Mouse (Mus musculus) testis, postnatal 14 days (tissue): ENCODE measurements around the gene Cela1.

ENCODE experiments used
- DNase-seq: peaks from one replicate; pipeline ENCODE4 v3.0.0; 2021; ENCODE audit warnings: low spot score

Cela1 gene

DNA sequence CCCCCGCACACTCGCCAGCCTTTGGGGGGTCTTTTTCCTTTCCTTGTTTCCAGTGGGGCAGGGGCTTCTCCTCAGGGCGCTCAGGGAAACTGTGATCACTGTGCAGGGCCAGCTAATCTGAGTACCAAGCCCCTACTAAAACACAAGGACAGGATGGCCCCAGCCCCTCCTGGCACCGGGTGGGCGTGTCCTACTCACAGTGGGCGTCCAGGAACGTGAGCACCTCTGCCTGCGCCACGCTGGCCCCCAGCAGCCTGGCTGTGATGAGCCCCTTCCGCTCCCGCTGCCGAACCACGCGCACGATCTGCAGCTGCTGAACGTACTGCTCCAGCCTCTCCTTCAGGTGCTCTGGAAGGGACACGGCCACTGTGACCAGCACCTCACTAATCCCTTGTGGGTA is 16.2 kb upstream of the Cela1 start:
- no peak for DNase-seq

- no peak for DNase-seq
Observed at GRCm38 (mm10) chr15:100701856-100702255, 14.1 kb upstream of the Cela1 start.

- no peak for DNase-seq
Observed at GRCm38 (mm10) chr15:100701108-100701507, 13.4 kb upstream of the Cela1 start.

GRCm38 (mm10) chr15:100700424-100700823 is 12.7 kb upstream of the Cela1 start:
- no peak for DNase-seq

DNA sequence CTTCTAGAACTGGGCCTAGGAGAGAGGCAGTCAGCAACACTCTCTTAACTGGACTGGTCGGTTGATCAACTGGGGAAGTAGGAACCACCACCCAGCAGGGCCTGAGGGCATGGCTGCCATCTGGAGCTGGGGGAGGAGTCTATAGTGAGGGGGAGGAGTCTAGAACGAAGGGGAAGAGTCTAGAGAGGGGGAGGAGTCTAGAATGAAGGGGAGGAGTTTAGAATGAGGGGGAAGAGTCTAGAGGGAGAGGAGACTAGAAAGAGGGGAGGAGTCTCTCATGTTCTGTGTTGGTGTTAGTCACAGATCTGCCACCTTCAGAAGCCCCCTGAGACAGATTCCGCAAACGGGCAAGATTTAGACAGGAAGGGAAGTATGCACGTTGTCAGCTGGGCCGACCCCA is 11.7 kb upstream of the Cela1 start:
- no peak for DNase-seq

GRCm38 (mm10) chr15:100698078-100698477 is 10.4 kb upstream of the Cela1 start:
- no peak for DNase-seq

DNA sequence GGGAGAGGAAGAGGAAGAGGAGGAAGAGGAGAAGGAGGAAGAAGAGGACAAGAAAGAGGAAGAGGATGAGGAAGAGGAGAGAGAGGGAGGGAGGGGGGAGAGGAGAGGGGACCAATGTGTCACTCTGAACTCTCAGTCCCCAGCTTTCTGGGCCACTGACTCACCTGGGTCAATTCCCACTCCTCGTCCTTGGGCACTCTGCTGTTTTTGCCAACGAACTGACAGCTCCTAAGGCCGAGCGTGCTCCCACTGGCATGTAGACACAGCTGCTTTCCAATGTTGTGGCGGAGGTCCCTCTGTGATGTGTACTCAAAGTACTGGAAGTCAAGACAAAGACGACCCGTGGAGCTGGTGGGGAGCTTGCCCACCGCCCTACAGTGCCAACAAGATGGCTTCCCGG is 6.7 kb upstream of the Cela1 start:
- DNase-seq, result no peak

GRCm38 (mm10) chr15:100691990-100692389 is 4.3 kb upstream of the Cela1 start:
- DNase-seq, result no peak

GRCm38 (mm10) chr15:100686989-100687388 is 732 bp downstream of the Cela1 start:
- no peak for DNase-seq

DNA sequence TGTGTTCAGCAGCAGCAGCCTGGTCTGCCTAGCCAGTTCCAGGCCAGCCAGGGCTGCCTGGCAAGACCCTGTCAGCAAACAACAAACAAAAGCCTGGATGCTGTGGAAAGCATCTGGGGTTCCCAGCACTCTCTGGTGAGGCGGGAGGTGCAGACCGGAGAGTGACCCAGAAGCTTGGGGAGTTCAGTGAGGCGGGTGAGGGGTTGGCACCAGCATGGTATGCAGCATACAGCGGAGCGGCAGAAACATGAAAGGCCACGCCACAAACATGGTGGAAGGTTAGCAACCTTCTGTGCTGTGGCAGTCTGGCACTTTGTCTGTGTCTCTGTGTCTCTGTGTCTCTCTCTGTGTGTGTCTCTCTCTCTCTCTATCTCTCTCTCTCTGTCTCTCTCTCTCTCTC is 1.3 kb downstream of the Cela1 start:
- no peak for DNase-seq

- DNase-seq, result no peak
Observed at GRCm38 (mm10) chr15:100685849-100686248, 1.9 kb downstream of the Cela1 start.

GRCm38 (mm10) chr15:100685255-100685654 is 2.5 kb downstream of the Cela1 start:
- no peak for DNase-seq

GRCm38 (mm10) chr15:100684450-100684849 is 3.3 kb downstream of the Cela1 start:
- DNase-seq, result no peak

- DNase-seq, result no peak
Observed at GRCm38 (mm10) chr15:100683041-100683440, 4.7 kb downstream of the Cela1 start.

- no peak for DNase-seq
Observed at GRCm38 (mm10) chr15:100681770-100682169, 6.0 kb downstream of the Cela1 start.

- no peak for DNase-seq
Observed at GRCm38 (mm10) chr15:100680381-100680780, 7.3 kb downstream of the Cela1 start.

- DNase-seq, result no peak
Observed at GRCm38 (mm10) chr15:100679005-100679404, 8.7 kb downstream of the Cela1 start.

GRCm38 (mm10) chr15:100678581-100678980 is 9.1 kb downstream of the Cela1 start:
- no peak for DNase-seq

DNA sequence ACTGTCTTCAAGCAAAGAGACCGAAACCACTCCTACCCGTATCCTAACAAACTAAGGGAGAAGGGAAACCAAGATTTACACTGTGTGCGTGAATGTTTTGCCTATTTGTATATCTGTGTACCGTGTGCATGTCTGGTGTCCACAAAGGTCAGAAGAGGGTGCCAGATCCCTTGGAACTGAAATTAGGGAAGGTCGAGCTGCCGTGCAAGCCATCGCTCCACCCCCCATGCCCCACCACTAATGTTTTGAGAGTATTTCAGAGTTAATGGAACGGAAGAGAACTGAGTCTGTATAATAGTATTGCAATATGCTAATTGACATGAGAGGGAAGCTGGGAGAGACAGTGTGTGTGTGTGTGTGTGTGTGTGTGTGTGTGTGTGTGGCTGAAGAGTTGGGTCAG is 10.0 kb downstream of the Cela1 start:
- no peak for DNase-seq

DNA sequence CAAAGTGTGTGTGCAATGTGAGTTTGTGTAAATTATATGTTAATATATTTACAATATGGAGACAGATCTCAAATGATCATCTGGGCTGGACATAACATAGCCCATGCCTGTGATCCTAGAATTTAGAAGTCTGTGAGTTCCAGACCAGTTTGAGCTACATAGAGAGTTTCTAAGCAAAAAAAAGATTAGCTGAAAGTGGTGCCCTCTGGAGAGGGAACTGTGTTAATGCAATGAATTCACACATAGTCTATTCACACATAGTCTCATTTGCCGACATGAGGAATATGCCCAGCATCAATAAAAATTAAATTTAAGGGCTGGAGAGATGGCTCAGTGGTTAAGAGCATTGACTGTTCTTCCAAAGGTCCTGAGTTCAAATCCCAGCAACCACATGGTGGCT is 11.2 kb downstream of the Cela1 start:
- no peak for DNase-seq

DNA sequence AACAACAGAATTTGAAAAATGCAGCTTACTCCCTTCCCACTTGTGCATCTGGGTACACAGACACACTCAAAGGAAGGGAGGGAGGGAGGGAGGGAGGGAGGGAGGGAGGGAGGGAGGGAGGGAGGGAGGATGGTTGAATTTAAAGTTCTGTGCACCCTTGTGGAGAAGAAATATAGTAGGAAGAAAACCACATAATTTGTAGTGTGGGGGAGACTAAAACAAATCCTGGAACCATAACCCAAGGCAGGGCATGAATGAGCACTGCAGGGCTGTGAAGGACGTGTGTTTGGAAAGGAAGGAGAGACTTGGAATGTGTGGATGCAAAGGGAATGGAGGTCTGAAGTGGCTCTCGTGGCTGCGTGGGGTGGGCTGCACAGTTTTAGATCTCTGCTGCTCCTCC is 12.2 kb downstream of the Cela1 start:
- DNase-seq, result no peak

DNA sequence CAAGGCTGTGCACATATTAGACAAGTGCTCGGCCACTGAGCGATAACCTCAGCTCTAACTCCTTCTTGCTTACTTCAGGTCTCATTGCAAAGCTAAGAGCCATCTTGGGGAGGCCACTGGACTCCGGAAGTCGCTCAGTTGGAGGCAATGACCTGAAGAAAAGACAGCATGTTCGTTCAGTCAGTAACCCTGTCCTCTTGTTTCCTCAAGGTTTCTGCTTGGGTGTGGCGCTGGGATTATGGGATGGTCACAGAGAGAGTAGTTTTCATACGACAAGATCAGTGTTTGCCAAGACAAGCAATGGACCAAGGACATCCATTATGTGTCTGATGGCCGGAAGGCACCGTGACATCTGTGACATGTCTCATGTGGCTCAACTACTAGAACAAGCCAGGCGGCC is 13.2 kb downstream of the Cela1 start:
- no peak for DNase-seq

GRCm38 (mm10) chr15:100673585-100674391 is 13.9 kb downstream of the Cela1 start:
- DNase-seq, result no peak

DNA sequence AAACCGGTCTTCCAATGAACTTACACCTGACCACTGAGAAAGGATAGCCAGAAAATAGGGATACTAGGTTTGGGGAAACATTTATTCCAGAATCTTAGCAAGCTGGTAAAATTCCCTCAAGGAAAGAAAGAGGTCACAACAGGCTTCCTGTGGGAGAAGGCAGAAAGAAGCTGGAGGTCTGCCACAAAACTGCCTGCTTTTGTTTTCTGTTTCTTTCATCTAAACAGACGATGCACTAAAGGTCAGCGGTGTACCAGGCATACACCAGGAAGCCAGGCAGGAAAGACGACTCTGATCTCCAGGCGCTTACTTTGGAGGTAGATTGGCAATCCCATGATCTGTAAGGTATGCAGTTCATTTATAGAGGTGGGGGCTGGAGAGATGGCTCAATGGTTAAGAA is 16.9 kb downstream of the Cela1 start:
- DNase-seq, result no peak
